Comparison of ENCODE assay signal across 8 mouse cellular contexts in genomic region chr3:94931427-94932082, GRCm38 (mm10). TPM values are rescaled to one million over a fixed set of nuclear protein-coding genes. Genes with fewer than 3 reads are reported as not detected.
DNase-seq lines count a peak whose midpoint lies in the region; ATAC-seq and TF ChIP-seq lines count a peak whose summit lies in the region.
"Not testable (repeated sequence)": the region's sequence is repeated elsewhere in the genome, so short reads cannot be mapped to it uniquely, and the experiment has no call there.
"Had no signal": no experiment of that assay in that cellular context is flagged by ENCODE, and none has a peak within 500 bp of the region (broad histone marks: within the 10 kb centered on the region; RNA-seq: fewer than 3 reads in every experiment).

No protein-coding gene starts in this region.

- H3K27me3 ChIP-seq in embryonic facial prominence, embryonic 13.5 days; liver, embryonic 14.5 days (ENCODE audit: control insufficient read depth, insufficient read depth, low read length); lung, embryonic 14.5 days (ENCODE audit: insufficient read depth, low read length); stomach, embryonic 15.5 days (replicated peaks): not testable (repeated sequence)

- peaks cover 13% of the 10 kb centered on the region for H3K4me1 ChIP-seq in embryonic facial prominence, embryonic 13.5 days
- H3K4me1 ChIP-seq in liver, embryonic 14.5 days (replicated peaks; ENCODE audit: control insufficient read depth in 2 of 2, insufficient read depth in 2 of 2, low read length in 1 of 2): peaks cover 10 to 54% of the 10 kb centered on the region in 2 experiments
- H3K4me1 ChIP-seq in lung, embryonic 14.5 days (ENCODE audit: insufficient read depth); stomach, embryonic 15.5 days: not testable (repeated sequence)

- H3K9me3 ChIP-seq in embryonic facial prominence, embryonic 13.5 days; liver, embryonic 14.5 days (ENCODE audit: control insufficient read depth, low read length); lung, embryonic 14.5 days (ENCODE audit: low read depth, low read length); stomach, embryonic 15.5 days: not testable (repeated sequence)

- not testable (repeated sequence) for H3K9ac ChIP-seq in embryonic facial prominence, embryonic 13.5 days; liver, embryonic 14.5 days (replicated peaks); lung, embryonic 14.5 days; stomach, embryonic 15.5 days

- peak; percentile 54 for TF ChIP-seq EP300 in liver, embryonic 14.5 days (IDR thresholded peaks at IDR 0.05; ENCODE audit: low read depth)

- WGBS in embryonic facial prominence, embryonic 13.5 days: 78% methylated on average over 10 of the region's 10 CpGs
- WGBS in liver, embryonic 14.5 days (ENCODE audit: insufficient replicate concordance): 35% methylated on average over 10 of the region's 10 CpGs
- 55% methylated on average over 10 of the region's 10 CpGs for WGBS in lung, embryonic 14.5 days
- WGBS in stomach, embryonic 15.5 days: 77% methylated on average over 10 of the region's 10 CpGs

- peak overlapping the region; percentile 82; the same call in 1 of the 2 replicates for H3K27ac ChIP-seq in embryonic facial prominence, embryonic 13.5 days
- peak overlapping the region; percentile 40; the same call in 1 of the 2 replicates for H3K27ac ChIP-seq in liver, embryonic 14.5 days
- H3K27ac ChIP-seq in lung, embryonic 14.5 days (ENCODE audit: low read depth): peak overlapping the region; percentile 97
- H3K27ac ChIP-seq in stomach, embryonic 15.5 days: peak overlapping the region; percentile 73; the same call in 1 of the 2 replicates

- not testable (repeated sequence) for ATAC-seq in embryonic facial prominence, embryonic 13.5 days (ENCODE audit: insufficient number of reproducible peaks, insufficient read depth, low FRiP score, low TSS enrichment, low read depth); lung, embryonic 14.5 days (ENCODE audit: insufficient read depth); stomach, embryonic 15.5 days (ENCODE audit: insufficient read depth, low FRiP score, low read depth)
- peak; percentile 45 for ATAC-seq in liver, embryonic 14.5 days (ENCODE audit: insufficient read depth)
- ATAC-seq in megakaryocyte progenitor cell, adult 5-6 weeks (replicated peaks; ENCODE audit: poor library complexity): peak; percentile 36

- not testable (repeated sequence) for H3K4me2 ChIP-seq in embryonic facial prominence, embryonic 13.5 days; liver, embryonic 14.5 days (ENCODE audit: low read depth); lung, embryonic 14.5 days; stomach, embryonic 15.5 days

- DNase-seq in MEL-GATA-1-ER (ENCODE audit: extremely low read depth, low read depth) (peak; percentile 97), liver (peak; percentile 34)
- peak in 2 of 3 experiments; percentile 41 to 53 for DNase-seq in liver, embryonic 14.5 days (ENCODE audit: low read depth in 3 of 3, low spot score in 3 of 3)
- not testable (repeated sequence) for DNase-seq in lung, embryonic 14.5 days

- not testable (repeated sequence) for H3K36me3 ChIP-seq in embryonic facial prominence, embryonic 13.5 days; liver, embryonic 14.5 days (replicated peaks; ENCODE audit: control insufficient read depth, insufficient read depth, low read depth); lung, embryonic 14.5 days (ENCODE audit: insufficient read depth); stomach, embryonic 15.5 days

- not testable (repeated sequence) for H3K4me3 ChIP-seq in embryonic facial prominence, embryonic 13.5 days; liver, embryonic 14.5 days (ENCODE audit: insufficient read depth in 1 of 2, low read depth in 2 of 2, low read length in 2 of 2); lung, embryonic 14.5 days (ENCODE audit: low read depth, low read length); stomach, embryonic 15.5 days (replicated peaks)

- TF ChIP-seq CTCF in liver, embryonic 14.5 days (IDR thresholded peaks at IDR 0.05; ENCODE audit: low read depth); lung, embryonic 14.5 days (IDR thresholded peaks at IDR 0.05; ENCODE audit: low read depth): not testable (repeated sequence)

RNA-seq across cellular contexts. Expression of gene Selenbp1, which starts 1.3 kb away (rescaled TPM):
- polyA plus RNA-seq in embryonic facial prominence, embryonic 13.5 days (2015; fragmentation: Nextera tagmentation; extraction: Ambion mirVana): 18.9 and 25.2 TPM in 2 replicates
- polyA plus RNA-seq in liver, embryonic 14.5 days (2012; rRNA removed): 43.5 and 44.8 TPM in 2 replicates
- polyA plus RNA-seq in liver, embryonic 14.5 days (2014; fragmentation: Nextera tagmentation; extraction: Ambion mirVana): 56.7 and 71.2 TPM in 2 replicates
- 99.1 and 103 TPM in 2 replicates for polyA plus RNA-seq in lung, embryonic 14.5 days (2014; fragmentation: Nextera tagmentation; extraction: Ambion mirVana)
- total RNA-seq in megakaryocyte progenitor cell, adult 5-6 weeks (2015): 27.3 and 28.8 TPM in 2 replicates
- total RNA-seq in megakaryocyte progenitor cell, adult 5-6 weeks (2017): 28.2 and 38.5 TPM in 2 replicates
- 109 and 122 TPM in 2 replicates for polyA plus RNA-seq in stomach, embryonic 15.5 days (2015; fragmentation: Nextera tagmentation; extraction: Ambion mirVana)

RNA-seq across cellular contexts. Expression of gene Rfx5, which starts 22.3 kb away (rescaled TPM):
- 10.8 and 11.3 TPM in 2 replicates for polyA plus RNA-seq in embryonic facial prominence, embryonic 13.5 days (2015; fragmentation: Nextera tagmentation; extraction: Ambion mirVana)
- 2.3 TPM in 2 replicates for polyA plus RNA-seq in liver, embryonic 14.5 days (2012; rRNA removed)
- polyA plus RNA-seq in liver, embryonic 14.5 days (2014; fragmentation: Nextera tagmentation; extraction: Ambion mirVana): 0.88 and 1.5 TPM in 2 replicates
- 11.8 and 13.1 TPM in 2 replicates for polyA plus RNA-seq in lung, embryonic 14.5 days (2014; fragmentation: Nextera tagmentation; extraction: Ambion mirVana)
- total RNA-seq in megakaryocyte progenitor cell, adult 5-6 weeks (2015): 18.0 and 20.3 TPM in 2 replicates
- total RNA-seq in megakaryocyte progenitor cell, adult 5-6 weeks (2017): 16.2 and 20.3 TPM in 2 replicates
- polyA plus RNA-seq in stomach, embryonic 15.5 days (2015; fragmentation: Nextera tagmentation; extraction: Ambion mirVana): 8.5 and 9.6 TPM in 2 replicates
- polyA plus RNA-seq: erythroblast, embryonic 14.5 days had no signal

RNA-seq across cellular contexts. Expression of gene Pi4kb, which starts 43.0 kb away (rescaled TPM):
- polyA plus RNA-seq in embryonic facial prominence, embryonic 13.5 days (2015; fragmentation: Nextera tagmentation; extraction: Ambion mirVana): 23.4 and 26.5 TPM in 2 replicates
- polyA plus RNA-seq in liver, embryonic 14.5 days (2012; rRNA removed): 7.3 and 14.0 TPM in 2 replicates
- polyA plus RNA-seq in liver, embryonic 14.5 days (2014; fragmentation: Nextera tagmentation; extraction: Ambion mirVana): 6.8 and 10.0 TPM in 2 replicates
- 24.7 and 25.9 TPM in 2 replicates for polyA plus RNA-seq in lung, embryonic 14.5 days (2014; fragmentation: Nextera tagmentation; extraction: Ambion mirVana)
- total RNA-seq in megakaryocyte progenitor cell, adult 5-6 weeks (2015): 21.2 and 23.5 TPM in 2 replicates
- total RNA-seq in megakaryocyte progenitor cell, adult 5-6 weeks (2017): 24.0 and 24.5 TPM in 2 replicates
- 19.3 and 22.0 TPM in 2 replicates for polyA plus RNA-seq in stomach, embryonic 15.5 days (2015; fragmentation: Nextera tagmentation; extraction: Ambion mirVana)

RNA-seq across cellular contexts. Expression of gene Psmb4, which starts 44.8 kb away (rescaled TPM):
- polyA plus RNA-seq in embryonic facial prominence, embryonic 13.5 days (2015; fragmentation: Nextera tagmentation; extraction: Ambion mirVana): 348 and 379 TPM in 2 replicates
- polyA plus RNA-seq in liver, embryonic 14.5 days (2012; rRNA removed): 127 and 157 TPM in 2 replicates
- polyA plus RNA-seq in liver, embryonic 14.5 days (2014; fragmentation: Nextera tagmentation; extraction: Ambion mirVana): 190 and 203 TPM in 2 replicates
- polyA plus RNA-seq in lung, embryonic 14.5 days (2014; fragmentation: Nextera tagmentation; extraction: Ambion mirVana): 343 and 370 TPM in 2 replicates
- 341 and 364 TPM in 2 replicates for total RNA-seq in megakaryocyte progenitor cell, adult 5-6 weeks (2015)
- total RNA-seq in megakaryocyte progenitor cell, adult 5-6 weeks (2017): 196 and 240 TPM in 2 replicates
- 315 and 328 TPM in 2 replicates for polyA plus RNA-seq in stomach, embryonic 15.5 days (2015; fragmentation: Nextera tagmentation; extraction: Ambion mirVana)

Comparison
In these comparisons a context has a peak if more than half of its experiments do, and no peak if none do; other contexts are left out.
1. H3K27ac ChIP-seq: peak in every context shown above with its lines; median percentile 97 in lung, embryonic 14.5 days; 82 in embryonic facial prominence, embryonic 13.5 days; 73 in stomach, embryonic 15.5 days; 40 in liver, embryonic 14.5 days.